Mouse (Mus musculus): ENCODE results near the gene Smad5. TPM values are rescaled to one million over a fixed set of nuclear protein-coding genes. Genes with fewer than 3 reads are reported as not detected.
A peak's percentile ranks its signal among the peaks of the same experiment; 100 is the strongest.

The Smad5 gene
- total RNA-seq, 1 experiment from 2014 or later: 19.5 TPM

DNA sequence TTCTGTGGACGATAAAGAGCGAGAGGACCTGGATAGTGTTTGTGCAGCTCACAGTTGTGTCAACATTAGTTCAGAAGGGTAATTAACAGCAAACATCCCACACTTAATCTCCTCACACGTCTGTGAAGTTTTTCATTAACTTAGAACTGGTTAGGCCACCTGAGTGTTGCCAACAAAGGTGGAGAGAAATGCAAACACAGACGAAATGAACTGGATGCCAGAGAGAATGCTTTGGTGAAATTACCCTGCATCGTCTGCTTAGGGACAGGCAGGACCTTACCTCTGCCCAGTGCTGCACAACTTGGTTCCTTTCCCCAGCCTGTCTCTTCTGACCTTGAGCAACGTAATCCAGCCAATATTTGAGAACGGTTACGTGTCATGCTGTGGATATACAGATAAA lies 44.7 kb downstream of the Smad5 start:
- no peak for ATAC-seq (replicated peaks; ENCODE audit: insufficient number of reproducible peaks, low FRiP score, low TSS enrichment, poor library complexity, severe bottlenecking)

DNA sequence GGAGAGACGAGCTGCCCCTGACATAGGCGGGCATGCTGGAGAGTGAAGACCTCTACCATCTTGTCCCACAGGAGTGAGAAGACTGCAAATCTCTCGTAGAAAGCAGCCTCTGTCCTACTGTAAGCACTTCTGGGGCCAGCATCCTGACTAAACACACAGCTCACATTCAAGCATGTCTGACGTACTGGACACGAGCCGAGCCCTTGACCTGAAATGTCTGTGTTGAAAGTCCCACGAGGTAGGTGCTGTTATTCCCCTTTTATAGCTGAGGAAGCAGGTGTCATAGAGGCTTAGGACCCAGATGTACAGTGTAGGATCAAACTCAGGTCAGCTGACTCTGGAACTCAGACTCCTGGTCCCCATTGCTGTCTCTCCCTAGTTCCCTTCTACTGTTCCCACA lies 46.6 kb downstream of the Smad5 start:
- ATAC-seq (replicated peaks; ENCODE audit: insufficient number of reproducible peaks, low FRiP score, low TSS enrichment, poor library complexity, severe bottlenecking): no peak

DNA sequence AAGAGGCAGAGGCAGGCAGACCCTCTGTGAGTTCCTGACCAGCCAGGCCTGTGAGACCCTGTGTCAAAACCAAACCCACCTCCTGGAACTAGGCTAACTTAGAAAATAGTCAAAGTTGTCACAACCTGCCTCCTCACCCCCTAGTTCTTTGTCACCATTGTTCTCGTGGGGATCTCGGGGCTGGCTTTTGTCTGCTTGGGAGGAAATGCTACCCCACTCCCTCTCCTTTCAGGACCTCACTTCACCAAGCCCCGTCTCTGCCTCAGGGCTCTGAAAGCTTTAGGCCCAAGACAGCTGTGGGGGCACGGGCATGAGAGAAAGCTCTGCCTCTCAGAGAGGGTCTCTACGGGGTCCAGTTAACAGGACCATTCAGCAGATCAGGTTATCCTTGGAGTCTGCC lies 49.0 kb downstream of the Smad5 start:
- no peak for ATAC-seq (replicated peaks; ENCODE audit: insufficient number of reproducible peaks, low FRiP score, low TSS enrichment, poor library complexity, severe bottlenecking)

DNA sequence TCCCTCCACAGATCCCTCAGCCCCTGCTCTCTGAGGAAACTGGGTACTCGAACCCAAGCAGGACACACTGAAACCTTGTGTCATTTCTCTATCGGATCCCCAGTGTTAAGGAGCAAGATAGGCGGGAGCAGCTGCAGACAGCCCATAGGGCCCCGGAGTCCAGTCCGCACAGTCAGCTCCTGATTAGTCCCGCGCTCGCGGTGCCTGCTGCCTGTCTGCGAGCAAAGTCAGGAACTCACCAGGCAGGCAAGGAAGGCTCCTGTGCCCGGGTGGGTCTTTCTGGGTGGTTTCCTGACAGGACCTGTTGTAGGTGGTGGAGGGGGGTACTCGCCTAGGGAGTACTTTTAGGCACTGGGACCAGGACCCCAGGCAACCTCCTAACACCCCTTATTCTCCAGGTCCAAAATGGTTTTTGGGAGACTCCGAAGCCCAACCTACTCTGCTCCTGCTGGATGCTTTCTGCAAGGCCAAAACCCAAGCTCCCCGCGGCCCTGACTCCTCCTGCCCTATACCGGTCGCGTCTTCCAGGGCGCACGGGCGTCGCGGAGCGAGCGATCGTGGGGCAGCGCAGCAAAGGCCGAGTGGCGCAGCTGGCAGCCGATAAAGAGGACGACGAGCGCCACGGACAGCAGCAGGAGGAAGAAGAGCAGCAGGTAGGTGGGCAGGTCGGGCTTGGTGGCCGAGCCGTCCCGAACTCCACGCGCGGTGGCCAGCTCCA lies 49.8 kb downstream of the Smad5 start:
- ATAC-seq (replicated peaks; ENCODE audit: insufficient number of reproducible peaks, low FRiP score, low TSS enrichment, poor library complexity, severe bottlenecking): no peak

DNA sequence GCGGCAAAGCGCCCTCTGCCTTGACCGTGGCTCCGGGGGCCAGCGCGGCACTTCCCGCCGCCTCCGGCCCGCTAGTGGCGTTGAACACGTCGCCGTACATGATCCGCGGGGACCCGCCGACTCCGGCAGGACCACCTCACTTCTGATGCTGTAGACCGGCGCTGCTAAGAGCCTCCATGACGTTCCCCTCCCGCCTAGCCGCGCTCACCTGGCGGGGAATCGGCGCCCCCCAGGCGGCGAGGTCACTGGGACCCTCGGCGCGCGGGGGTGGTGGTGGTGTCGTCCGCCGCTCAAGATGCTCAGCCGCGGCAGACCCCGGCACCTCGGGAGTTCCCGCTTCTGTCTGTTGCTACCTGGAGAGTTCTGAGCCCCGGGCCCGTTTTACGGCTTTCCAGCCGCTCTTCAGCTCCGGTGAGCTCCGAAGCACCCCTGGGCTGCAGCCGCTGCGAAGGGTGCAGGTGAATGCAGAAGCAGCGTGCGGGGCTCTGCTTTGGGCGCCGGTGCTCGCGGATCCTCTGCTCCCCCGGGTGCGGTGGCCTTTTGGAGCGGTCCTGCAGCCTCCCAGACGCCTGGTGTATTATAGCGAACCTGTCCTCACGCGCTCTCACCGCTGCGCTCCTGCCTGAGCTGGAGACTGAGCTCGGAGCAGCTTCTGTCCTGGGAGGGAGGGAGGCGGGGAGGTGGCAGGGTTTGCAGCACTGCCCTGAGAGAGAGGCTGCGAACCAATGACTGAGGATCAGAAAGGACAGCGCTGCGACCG lies 50.6 kb downstream of the Smad5 start, which contains the start of gene Gm45623:
Gene Gm45623, minus strand, starts transcription at position 636 of the 760 bp plus-strand sequence.
- no peak for ATAC-seq (replicated peaks; ENCODE audit: insufficient number of reproducible peaks, low FRiP score, low TSS enrichment, poor library complexity, severe bottlenecking)

DNA sequence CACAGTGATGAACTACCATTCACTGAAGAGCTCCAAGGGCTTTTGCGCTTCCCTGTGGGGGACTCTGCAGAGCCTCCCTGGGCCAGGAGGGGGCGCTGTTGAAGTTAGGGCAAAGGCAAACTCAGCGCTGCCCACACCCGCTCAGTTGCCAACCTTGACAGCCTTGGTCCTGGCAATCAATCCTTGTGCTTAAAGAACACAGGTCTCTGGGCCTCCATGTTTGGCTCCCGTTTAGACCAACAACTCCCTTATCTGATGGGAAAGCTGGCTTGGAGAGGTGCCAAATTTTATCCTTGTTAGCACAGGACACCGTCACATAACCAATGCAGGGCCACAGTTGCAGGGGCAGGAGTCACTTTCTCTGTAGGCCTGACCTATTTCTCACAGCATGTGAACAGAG lies 53.1 kb downstream of the Smad5 start:
- ATAC-seq (replicated peaks; ENCODE audit: insufficient number of reproducible peaks, low FRiP score, low TSS enrichment, poor library complexity, severe bottlenecking): no peak

DNA sequence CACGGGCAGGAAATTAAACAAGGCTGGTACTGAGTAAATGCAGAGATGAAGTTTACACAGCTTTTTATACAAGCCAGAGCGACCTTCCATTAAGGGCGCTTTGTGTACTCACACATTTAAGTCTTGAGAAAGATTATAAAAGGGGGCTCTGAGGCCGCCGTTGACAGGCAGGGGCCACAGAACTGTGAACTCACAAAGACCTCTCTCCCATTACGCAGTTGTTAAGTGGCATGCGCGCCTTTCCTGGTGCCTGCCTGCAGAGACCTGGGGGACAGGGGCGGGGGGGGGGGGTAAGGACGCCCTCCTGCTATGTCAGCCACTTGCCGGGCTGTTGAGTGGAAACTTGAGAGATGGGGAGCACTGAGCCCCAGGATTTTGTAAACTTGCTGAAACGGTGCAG lies 54.4 kb downstream of the Smad5 start:
- ATAC-seq (replicated peaks; ENCODE audit: insufficient number of reproducible peaks, low FRiP score, low TSS enrichment, poor library complexity, severe bottlenecking): no peak

DNA sequence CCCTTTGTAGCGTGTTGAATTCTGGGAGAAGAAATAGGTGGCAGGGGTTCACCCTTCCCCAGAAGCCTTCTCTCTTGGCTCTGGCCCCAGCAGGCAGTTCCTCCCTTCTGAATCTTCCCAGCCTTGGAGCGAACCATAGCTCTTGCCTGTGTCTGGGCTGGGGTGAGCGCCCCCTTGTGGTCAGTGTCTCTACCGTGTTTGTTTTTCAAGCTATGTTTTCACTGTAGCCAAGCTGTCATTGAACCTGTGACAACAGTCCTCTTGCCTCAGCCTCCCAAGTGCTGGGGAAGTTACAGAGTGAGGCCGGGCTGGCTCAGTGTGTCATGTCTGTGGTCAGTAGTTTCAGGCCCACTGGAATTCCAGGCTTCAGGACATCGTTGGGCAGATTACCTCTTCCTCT lies 55.7 kb downstream of the Smad5 start:
- ATAC-seq (replicated peaks; ENCODE audit: insufficient number of reproducible peaks, low FRiP score, low TSS enrichment, poor library complexity, severe bottlenecking): 0 out of 2 replicates have a peak, but pooled peaks have one; percentile 37

DNA sequence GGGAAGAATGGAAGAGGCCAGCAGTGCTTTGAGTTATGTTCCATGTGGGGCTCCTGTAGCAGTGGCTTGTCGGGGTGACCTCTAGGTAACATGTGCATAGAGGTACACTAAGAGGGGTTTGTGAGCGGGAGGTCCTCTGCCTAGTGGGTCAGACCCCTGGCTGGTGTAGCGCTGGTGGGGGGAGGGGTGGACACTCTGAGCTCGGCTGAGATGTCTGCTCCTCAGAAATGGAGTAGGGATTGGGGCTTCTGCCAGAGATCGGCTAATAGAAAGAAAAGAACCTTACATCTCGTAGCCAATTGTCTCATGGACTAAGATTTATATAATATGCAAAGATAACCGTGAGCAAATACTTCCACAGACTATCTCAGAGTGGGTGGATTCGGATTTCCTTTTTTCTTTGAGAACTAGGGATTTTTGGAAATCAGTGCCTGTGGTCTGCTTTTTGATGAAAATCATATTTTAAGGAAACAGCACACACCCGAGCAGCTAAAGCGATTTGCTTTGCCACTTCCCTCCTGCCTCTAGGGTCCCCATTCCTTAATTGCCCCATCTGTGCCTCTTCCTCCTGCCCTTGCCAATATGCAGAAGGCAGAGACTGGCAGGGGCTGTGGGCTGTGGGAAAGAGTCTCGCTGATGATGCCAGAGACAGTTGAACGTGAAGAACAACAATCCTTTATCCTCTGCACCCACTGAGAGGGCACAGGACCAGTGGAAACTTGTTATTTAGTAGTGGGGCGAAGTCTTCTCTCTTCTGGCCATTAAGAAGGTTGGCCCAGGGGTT lies 59.8 kb downstream of the Smad5 start:
- ATAC-seq (replicated peaks; ENCODE audit: insufficient number of reproducible peaks, low FRiP score, low TSS enrichment, poor library complexity, severe bottlenecking): no peak

DNA sequence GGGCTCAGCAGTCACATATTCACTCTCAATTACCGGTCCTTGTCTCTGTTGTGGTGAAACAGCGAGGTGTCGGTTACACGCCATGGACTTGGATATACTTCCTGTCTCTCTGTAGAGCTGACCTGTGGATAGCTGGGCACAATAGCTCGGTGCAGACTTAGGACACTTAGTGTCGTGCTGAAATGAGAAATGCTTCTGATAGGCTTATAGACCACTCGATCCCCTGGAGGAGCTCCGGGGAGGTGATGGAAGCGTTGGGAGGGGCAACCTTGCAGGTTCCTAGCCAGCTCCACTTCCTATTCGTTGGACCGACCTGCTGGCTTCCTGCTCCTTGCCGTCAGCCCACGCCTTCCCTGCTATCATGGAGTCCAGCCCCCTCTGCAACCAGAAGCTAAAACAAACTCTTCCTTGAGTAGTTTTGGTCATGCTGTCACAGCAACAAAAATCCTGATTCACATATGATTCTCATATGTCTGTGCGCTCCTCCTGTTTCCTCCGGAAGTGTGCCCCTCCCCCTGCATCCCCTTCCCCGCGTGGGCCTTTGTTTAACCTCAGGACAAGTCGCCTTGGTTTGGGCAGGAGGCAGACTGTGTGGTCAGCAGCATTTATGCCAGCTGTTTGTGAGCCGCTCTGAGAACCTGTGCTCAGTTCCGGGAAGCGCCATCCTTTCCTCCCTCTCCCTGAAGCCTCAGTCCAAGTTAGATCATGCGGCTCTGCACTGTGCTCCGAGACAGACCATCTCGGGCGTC lies 62.6 kb downstream of the Smad5 start:
- ATAC-seq (replicated peaks; ENCODE audit: insufficient number of reproducible peaks, low FRiP score, low TSS enrichment, poor library complexity, severe bottlenecking): no peak

DNA sequence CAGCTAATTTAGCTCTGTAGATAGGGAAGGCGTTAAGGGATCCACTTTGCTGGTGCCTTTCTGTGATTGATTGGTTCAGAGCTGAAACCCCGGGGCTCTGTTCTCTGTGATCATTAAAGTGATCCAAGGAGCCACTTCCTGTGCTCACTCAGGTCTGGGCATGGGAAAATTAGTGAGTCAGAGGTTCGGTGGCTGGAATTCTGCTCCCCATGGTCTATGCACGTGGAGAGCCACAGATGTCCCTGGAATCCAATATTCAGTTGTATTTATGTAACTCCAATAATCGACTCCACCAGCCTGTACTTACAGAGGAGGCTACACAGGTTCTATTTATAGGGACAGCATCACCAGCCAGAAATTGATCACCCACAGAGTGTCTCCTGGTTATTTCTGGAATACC lies 63.4 kb downstream of the Smad5 start:
- ATAC-seq (replicated peaks; ENCODE audit: insufficient number of reproducible peaks, low FRiP score, low TSS enrichment, poor library complexity, severe bottlenecking): no peak

DNA sequence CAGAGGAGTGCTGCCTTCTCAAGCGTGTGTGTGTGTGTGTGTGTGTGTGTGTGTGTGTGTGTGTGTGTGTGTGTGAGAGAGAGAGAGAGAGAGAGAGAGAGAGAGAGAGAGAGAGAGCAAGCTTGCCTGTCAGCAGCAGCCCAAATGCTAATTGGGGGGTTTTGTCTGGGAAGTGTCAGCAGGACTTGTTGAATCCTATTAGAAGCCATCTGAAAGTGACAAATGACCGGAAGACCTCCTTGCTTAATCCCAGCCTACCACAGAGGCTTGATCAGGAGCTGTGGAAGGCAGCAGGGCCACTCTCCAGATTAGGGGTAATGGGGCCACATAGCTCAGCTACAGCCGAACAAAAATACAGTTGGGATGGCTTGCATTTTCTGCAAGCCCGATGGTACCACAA lies 66.6 kb downstream of the Smad5 start:
- ATAC-seq (replicated peaks; ENCODE audit: insufficient number of reproducible peaks, low FRiP score, low TSS enrichment, poor library complexity, severe bottlenecking): no peak

DNA sequence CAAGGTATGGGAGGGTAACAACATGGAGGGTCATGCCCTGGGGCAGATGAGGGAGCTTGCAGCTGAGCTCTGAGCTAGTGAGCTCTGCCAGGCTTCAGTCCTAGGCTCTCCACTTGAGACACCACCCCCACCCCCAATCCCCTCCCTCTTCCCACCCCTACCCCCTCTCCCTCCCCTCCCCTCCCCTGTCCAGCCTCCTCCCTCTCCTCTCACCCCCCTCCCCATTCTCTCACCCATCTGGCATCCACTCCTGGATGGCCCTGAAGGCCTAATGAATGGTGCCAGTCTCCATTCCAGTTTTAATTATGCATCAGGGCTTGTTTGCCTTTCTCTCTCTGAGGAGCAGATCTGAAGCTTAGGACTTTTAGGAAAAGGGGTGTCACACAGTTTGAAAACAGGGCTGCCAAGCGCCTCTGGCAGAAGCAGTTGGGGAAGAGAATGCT lies 67.3 kb downstream of the Smad5 start:
- no peak for ATAC-seq (replicated peaks; ENCODE audit: insufficient number of reproducible peaks, low FRiP score, low TSS enrichment, poor library complexity, severe bottlenecking)

DNA sequence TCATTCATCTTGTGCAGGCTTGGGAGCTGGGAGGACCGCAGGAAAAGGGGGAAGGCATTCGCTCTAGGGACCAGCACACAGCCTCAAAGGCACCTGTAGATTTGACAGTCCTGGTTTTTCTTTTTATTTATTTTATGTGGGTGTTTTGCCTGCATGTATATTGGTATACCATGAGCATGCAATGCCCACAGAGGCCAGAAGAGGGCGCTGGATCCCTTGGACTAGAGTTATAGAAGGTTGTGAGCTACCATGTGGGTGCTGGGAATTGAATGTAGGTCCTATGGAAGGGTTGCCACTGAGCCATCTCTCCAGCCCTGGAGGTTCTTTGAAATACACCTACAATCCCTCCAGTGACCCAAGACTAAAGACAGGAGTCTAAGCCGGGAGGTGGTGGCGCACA lies 68.0 kb downstream of the Smad5 start:
- ATAC-seq (replicated peaks; ENCODE audit: insufficient number of reproducible peaks, low FRiP score, low TSS enrichment, poor library complexity, severe bottlenecking): no peak

DNA sequence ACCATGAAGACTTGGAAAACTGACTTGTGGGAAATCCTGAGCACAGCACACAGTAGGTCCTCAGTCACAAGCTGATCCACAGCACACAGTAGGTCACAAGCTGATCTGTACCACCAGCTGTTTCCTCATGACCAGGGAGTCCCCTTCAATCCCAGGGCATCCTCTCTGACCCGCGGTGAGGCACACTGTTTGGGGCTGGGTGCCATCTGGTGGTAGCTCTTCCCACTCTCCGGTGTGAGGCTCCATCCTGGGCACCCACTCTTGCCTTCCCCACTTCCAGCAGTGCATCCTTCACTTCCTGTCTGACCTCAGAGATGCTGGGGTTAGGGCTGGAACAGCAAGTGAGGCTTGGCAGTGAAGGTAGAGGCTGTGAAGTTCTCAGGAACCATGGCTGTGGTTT lies 69.8 kb downstream of the Smad5 start:
- ATAC-seq (replicated peaks; ENCODE audit: insufficient number of reproducible peaks, low FRiP score, low TSS enrichment, poor library complexity, severe bottlenecking): peak; percentile 32; the same call in 1 of the 2 replicates

DNA sequence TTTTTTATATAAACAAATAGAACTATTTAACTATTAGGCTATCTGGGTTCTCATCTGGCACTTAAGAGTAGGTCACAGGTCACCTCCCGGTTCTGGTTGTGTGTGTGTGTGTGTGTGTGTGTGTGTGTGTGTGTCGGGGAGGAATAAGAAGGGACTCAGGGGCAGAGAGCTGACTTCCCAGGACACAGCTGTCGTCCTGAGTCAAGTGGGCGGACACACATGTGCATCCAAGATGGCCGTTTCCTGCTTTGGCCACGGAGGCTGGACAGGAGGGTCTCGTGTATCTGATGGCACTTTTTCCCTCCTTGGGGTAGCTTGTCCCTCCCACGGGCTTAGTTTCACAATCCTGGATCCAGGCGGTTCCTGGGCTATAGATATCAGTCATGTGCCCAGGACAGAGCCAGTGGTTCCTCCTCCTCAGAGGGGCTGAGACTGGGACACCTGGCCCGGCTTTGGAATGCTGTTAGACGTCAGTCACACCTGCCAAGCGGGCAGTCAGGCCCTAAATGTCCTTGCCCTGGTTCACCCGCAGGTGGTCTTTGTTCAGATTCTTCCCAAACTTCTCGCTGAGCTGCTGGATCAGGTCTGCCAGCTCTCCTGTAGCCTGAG lies 70.6 kb downstream of the Smad5 start:
- no peak for ATAC-seq (replicated peaks; ENCODE audit: insufficient number of reproducible peaks, low FRiP score, low TSS enrichment, poor library complexity, severe bottlenecking)

DNA sequence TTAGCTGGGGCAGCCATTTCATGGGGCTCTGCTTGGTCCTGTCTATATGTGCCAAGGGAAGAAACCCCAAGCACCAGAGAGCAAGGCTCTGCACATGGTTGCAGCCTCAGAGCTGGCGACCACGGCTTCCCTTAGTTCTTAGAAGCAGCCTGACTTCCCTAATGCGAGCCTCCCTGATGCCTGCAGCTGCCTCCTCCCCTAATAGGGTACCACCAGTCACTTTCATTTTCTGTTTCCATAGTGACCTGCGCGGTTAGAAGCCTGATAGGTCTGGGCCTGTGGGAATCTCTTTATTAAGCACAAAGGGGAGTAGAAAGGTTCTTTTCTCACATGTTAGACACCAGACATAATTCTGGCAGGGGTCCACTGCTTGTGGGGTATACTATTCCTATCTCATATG lies 71.5 kb downstream of the Smad5 start:
- ATAC-seq (replicated peaks; ENCODE audit: insufficient number of reproducible peaks, low FRiP score, low TSS enrichment, poor library complexity, severe bottlenecking): no peak

DNA sequence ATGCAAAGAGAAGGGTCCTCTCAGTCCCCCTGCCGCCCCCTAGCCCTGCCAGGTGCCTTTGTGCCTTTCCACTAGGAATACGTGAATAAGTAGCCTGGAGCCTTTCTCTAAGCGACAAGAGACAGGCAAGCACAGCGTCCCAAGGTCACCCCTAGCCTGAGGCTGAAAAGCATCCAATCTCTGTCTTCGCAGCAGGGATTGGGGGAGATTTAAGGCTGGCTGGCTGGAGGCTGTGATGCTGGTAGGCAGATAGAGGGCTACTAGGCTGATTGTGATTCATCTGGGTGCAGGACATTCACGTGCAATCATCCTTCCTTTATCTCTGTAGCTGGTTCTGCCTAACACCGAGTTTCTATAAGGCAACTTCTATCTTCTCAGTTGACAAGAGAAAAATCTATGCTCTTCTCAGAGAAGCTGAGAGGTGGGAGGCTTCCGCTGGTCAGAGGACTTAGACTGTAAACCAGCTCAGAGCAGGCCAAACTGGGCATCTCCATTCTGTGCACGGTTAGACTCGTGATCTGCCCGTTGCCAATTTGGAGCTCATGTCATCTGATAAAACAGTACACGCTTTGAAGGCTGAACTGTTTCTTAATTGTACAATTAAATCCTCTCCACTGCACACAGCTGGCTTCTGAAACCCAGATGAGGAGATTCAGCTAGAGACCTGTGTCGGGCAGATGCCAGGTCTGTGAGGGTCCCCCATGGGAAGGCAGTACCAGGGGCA lies 78.1 kb downstream of the Smad5 start:
- ATAC-seq (replicated peaks; ENCODE audit: insufficient number of reproducible peaks, low FRiP score, low TSS enrichment, poor library complexity, severe bottlenecking): no peak
